Mouse (Mus musculus) kidney, adult 2 months (tissue): ENCODE measurements around the gene Tnfrsf1a. TPM values are rescaled to one million over a fixed set of nuclear protein-coding genes. Genes with fewer than 3 reads are reported as not detected.

Source experiments
- DNase-seq: peaks from one replicate; pipeline ENCODE4 v3.0.0; 2021
- H3K27ac ChIP-seq: fragments of 200-500 bp; 2 replicates; pipeline ENCODE4 v1.5.1; 2012; ENCODE audit warnings: low read depth, low read length, control low read depth, inconsistent platforms; ENCODE audit not compliant: insufficient read depth
- H3K27me3 ChIP-seq: fragments of 200-500 bp; replicated peaks from 2 replicates; pipeline ENCODE4 v1.6.1; 2012; ENCODE audit warnings: mild to moderate bottlenecking, moderate library complexity, low read length, inconsistent platforms; ENCODE audit not compliant: control insufficient read depth, insufficient read depth
- H3K36me3 ChIP-seq: fragments of 200-500 bp; 2 replicates; pipeline ENCODE4 v1.6.1; 2012; ENCODE audit warnings: mild to moderate bottlenecking, moderate library complexity, low read length, inconsistent platforms; ENCODE audit not compliant: control insufficient read depth, insufficient read depth
- H3K4me1 ChIP-seq: fragments of 200-500 bp; 2 replicates; pipeline ENCODE4 v1.6.1; 2011; ENCODE audit warnings: low read length; ENCODE audit not compliant: control insufficient read depth, insufficient read depth
- H3K4me3 ChIP-seq: fragments of 200-500 bp; 2 replicates; pipeline ENCODE4 v1.5.1; 2011; ENCODE audit warnings: mild to moderate bottlenecking, low read depth, low read length, control low read depth; ENCODE audit not compliant: insufficient read depth
- CTCF ChIP-seq: fragments of 200-500 bp; conservative IDR thresholded peaks from 2 replicates; pipeline ENCODE4 v1.5.1; 2011; ENCODE audit warnings: low read depth, mild to moderate bottlenecking, control low read depth, low read length, moderate library complexity, mixed read lengths; ENCODE audit not compliant: insufficient read depth, insufficient read length
- POLR2A ChIP-seq: fragments of 200-500 bp; IDR thresholded peaks from one replicate; pipeline ENCODE4 v1.6.1; 2011; ENCODE audit warnings: low read depth, low read length, control low read depth
- WGBS: fragments of 180-500 bp; shearing (Covaris S2); methylation state at CpG from one replicate; pipeline ENCODE4 v1.1.7; 2018; 5-methylcytosine and 5-hydroxymethylcytosine counted together
- polyA plus RNA-seq: library from polyadenylated mRNA; depleted of rRNA; stranded (reverse); fragments of >200 nt; gene quantifications from 2 replicates; pipeline ENCODE4 v1.2.3, GENCODE M21; 2012

The Tnfrsf1a gene
- polyA plus RNA-seq, 1 experiment = 98.6 TPM

DNA sequence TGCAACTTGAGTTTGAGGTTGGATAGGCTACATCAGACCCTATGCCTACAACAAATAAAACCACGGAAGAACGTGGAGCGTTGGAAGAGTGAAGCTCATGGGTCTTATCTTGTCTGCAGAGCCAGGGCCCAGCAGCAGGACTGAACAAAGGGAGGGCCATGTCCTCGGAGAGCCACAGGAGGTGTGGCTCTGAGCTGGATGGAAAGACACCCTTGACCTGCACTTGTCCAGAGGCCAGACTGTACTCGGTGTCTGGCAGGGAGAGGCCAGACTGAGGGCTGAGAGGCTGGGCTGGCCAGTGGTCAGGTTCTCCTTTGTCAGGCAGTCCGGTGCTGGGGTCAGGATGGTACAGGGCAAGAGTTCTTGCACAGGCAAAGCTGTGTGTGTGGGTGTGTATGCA, 23.8 kb upstream of the Tnfrsf1a start:
- WGBS = 46% methylated on average over 6 of the region's 6 CpGs
- no peak overlapping the region for H3K4me3 ChIP-seq
- H3K36me3 ChIP-seq = no peaks in the 10 kb centered on the region
- no peaks in the 10 kb centered on the region for H3K4me1 ChIP-seq
- H3K27ac ChIP-seq = no peak overlapping the region
- no peaks in the 10 kb centered on the region for H3K27me3 ChIP-seq
- peak; percentile 31 for DNase-seq
- TF ChIP-seq POLR2A = no peak
- TF ChIP-seq CTCF = no peak

DNA sequence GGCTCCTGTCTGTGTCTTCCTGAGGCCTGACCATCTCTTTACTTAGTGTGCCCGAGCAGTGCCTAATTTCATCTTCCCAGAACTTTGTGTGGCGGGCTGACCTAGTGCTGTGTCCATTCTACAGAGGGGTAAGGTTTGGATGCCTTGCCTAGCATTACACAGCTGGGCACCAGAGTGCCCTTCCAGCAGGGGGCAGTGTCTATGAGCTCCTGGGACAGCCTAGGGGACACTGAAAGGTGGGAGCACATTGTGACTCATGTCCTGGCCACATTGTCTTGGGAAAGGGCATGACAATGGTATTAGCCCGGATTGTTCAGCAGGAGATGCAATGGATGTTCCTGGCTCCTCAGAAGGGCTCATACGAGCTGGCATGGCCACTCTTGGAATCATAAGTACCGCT, 20.9 kb upstream of the Tnfrsf1a start:
- H3K4me3 ChIP-seq = no peak overlapping the region
- H3K27me3 ChIP-seq = no peaks in the 10 kb centered on the region
- H3K27ac ChIP-seq = no peak overlapping the region
- DNase-seq = peak; percentile 73
- 86% methylated on average over 5 of the region's 5 CpGs for WGBS
- TF ChIP-seq POLR2A (no peak), CTCF (peak; percentile 74)
- no peaks in the 10 kb centered on the region for H3K36me3 ChIP-seq
- H3K4me1 ChIP-seq = no peaks in the 10 kb centered on the region; the same call in 1 of the 2 replicates

DNA sequence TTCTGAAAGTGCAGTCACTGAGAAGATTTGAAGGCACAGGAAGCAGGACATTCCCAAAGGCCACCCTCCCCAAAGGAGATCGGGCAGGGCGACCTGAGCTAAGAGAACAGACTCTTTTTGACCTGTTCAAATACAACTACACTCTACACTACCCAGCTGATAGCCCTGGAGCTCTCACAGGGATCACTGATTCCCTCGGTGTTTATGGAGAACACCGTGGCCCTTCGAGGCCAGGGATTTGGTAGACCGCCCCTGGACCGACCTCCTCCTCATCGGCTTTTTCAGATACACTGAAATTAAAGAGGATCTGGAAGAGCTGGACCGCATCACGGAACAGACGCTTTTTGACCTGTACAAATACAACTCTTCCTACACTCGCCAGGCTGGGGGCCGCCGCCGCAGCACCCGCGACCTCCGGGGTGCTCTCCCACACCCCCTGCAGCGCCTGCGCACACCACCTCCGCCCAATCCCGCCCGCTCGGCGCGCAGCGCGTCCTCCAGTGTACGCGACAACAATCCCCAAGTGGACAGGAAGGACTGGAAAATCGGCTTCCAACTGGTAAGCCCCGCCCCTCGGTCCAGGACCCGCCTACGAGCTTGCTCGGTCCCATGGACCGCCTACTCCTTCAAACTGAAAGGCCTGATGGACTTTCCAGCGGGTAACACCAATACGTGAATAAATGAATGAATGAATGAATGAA, 18.4 kb upstream of the Tnfrsf1a start:
- DNase-seq = peak; percentile 97
- TF ChIP-seq POLR2A (peak; percentile 76), CTCF (peak; percentile 23; the same call in 1 of the 2 replicates)
- H3K27ac ChIP-seq = peak overlapping the region; percentile 63
- H3K27me3 ChIP-seq = no peaks in the 10 kb centered on the region
- WGBS = 2% methylated on average over 39 of the region's 39 CpGs
- peak overlapping the region; percentile 53 for H3K4me3 ChIP-seq
- H3K4me1 ChIP-seq = no peaks in the 10 kb centered on the region; the same call in 1 of the 2 replicates
- no peaks in the 10 kb centered on the region for H3K36me3 ChIP-seq

GRCm38 (mm10) chr6:125333112-125333899, 15.9 kb upstream of the Tnfrsf1a start:
- 84% methylated on average over 14 of the region's 14 CpGs for WGBS
- H3K4me1 ChIP-seq = no peaks in the 10 kb centered on the region; the same call in 1 of the 2 replicates
- TF ChIP-seq POLR2A (no peak), CTCF (no peak)
- DNase-seq = no peak
- no peaks in the 10 kb centered on the region for H3K27me3 ChIP-seq
- H3K36me3 ChIP-seq = no peaks in the 10 kb centered on the region
- H3K4me3 ChIP-seq = no peak overlapping the region
- H3K27ac ChIP-seq = no peak overlapping the region

GRCm38 (mm10) chr6:125334356-125334755, 14.8 kb upstream of the Tnfrsf1a start:
- Histone ChIP-seq H3K27ac (no peak overlapping the region), H3K4me3 (no peak overlapping the region), H3K36me3 (no peaks in the 10 kb centered on the region), H3K4me1 (no peaks in the 10 kb centered on the region; the same call in 1 of the 2 replicates), H3K27me3 (no peaks in the 10 kb centered on the region)
- 89% methylated on average over 2 of the region's 2 CpGs for WGBS
- no peak for DNase-seq
- TF ChIP-seq POLR2A (no peak), CTCF (no peak)

GRCm38 (mm10) chr6:125338791-125339660, 10.1 kb upstream of the Tnfrsf1a start:
- Histone ChIP-seq H3K27me3 (no peaks in the 10 kb centered on the region), H3K27ac (peak overlapping the region; percentile 45; the same call in 1 of the 2 replicates), H3K36me3 (no peaks in the 10 kb centered on the region), H3K4me3 (no peak overlapping the region), H3K4me1 (no peaks in the 10 kb centered on the region; the same call in 1 of the 2 replicates)
- TF ChIP-seq CTCF (no peak), POLR2A (no peak)
- peak; percentile 43 for DNase-seq
- WGBS = 69% methylated on average over 9 of the region's 9 CpGs
